Mouse (Mus musculus): ENCODE results near the gene Proser3.

The Proser3 gene

GRCm38 (mm10) chr7:30572969-30573368 is 20.9 kb upstream of the Proser3 start:
- peak; percentile 88 for DNase-seq

DNA sequence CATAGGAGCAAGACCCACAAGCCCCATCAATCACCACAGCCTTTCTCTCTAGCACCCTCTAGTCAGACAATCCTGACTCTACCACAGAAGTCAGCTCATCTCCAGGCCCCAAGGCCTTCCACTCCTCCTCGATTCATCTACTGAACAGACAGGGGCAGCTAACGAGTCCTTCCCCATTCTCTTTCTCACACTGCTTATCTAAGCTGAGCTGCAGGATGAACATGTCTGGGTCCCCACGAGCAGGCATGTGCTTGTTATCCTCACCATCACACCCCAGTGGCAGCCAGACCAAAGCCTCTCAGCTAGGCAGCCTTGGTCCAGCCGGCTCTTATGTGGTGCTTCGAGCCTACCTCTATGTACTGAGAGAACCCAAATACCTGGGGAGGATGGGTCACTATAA is 20.3 kb upstream of the Proser3 start:
- DNase-seq: no peak

DNA sequence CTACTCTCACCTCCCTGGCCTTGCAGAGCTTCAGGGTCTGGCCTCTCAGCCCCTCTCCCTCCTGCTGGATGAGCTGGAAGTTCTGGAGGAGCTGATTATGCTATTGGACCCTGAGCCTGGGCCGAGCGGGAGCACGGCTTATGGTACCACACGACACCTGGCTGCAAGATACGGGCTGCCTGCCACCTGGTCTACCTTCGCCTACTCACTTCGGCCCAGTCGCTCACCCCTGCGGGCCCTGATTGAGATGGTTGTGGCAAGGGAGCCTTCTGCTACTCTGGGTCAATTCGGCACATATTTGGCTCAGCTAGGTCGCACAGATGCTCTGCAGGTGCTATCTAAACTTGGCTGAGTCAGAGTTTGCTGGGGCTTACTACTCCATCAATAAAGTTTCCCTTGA is 15.5 kb upstream of the Proser3 start:
- no peak for DNase-seq

- DNase-seq: peak; percentile 44
These were observed 13.9 kb upstream of the Proser3 start for GRCm38 (mm10) chr7:30566033-30566432.

DNA sequence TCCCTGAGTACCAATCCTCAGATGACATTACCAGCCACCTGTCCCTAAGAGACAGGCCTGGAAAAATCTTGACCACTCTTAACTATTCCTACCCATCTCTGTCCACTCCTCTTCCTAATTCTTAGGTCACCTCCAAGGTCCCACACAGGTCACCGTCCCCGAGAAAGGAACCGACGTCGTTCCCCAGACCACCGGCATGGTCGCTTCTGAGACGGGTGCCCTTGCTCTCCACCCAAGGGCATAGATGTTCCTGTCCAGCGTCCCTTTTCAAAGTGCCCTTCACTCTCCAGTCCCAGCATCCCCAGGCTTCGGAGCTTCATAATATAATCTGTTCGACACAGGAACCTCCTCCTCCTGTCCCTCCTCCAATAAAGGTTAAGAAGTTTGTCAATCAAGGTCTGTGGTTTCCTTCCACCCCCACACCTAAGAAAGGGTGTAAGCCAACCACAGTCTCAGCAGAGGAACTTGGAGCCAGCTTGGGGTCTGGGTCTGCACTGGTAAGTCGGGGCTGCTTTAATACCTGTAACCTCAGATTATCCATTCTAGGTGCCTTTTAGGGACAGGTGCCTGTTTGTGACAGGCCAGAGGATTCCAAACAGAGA is 13.0 kb upstream of the Proser3 start, which contains the start of gene Igflr1:
TSS of gene Igflr1 (plus strand) at position 458 of the 602 bp plus-strand sequence.
- DNase-seq: peak; percentile 56

GRCm38 (mm10) chr7:30563906-30564280 is 11.8 kb upstream of the Proser3 start:
- DNase-seq: peak; percentile 72

DNA sequence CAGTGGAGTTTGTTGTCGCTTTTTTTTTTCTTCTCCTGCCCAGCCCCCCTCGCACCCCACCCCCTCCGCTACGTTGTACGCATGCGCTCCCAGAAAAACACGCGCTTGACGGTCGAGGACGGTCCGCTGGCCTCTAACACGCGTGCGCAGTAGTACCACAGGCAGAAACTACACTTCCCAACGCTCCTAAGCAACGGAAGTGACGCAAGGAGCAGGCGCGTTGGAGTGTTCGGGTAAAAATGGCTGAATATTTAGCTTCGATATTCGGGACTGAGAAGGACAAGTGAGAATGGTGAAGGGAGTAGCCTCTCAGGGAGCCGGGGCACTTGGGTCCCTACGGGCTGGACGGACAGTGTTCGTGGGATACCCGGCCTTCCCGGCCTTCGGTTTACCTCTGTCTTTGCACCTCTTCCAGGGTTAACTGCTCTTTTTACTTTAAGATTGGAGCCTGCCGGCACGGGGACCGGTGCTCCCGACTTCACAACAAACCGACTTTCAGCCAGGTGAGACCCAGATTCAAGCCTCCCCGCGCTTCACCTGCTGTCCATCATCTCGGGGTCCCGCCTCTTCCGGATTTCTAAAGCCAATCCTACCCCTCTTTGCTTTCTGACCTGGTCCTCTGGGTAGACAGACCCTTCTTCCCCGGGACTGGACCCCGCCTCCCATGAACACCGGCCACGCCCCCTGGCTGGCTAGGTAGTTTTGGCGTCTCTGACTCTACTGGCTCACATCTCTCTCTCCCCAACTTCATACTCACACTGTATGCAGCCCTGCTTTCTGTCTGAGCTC is 11.2 kb upstream of the Proser3 start, which contains the start of the genes U2af1l4, Gm49396 and Psenen:
TSS of gene U2af1l4 (plus strand) at position 185 of the 789 bp plus-strand sequence.
TSS of gene Gm49396 (plus strand) at position 228 of the 789 bp plus-strand sequence.
TSS of gene Psenen (minus strand) at position 511 of the 789 bp plus-strand sequence.
- peak; percentile 97 for DNase-seq

- DNase-seq: no peak
These were observed 10.5 kb upstream of the Proser3 start for GRCm38 (mm10) chr7:30562526-30563116.

DNA sequence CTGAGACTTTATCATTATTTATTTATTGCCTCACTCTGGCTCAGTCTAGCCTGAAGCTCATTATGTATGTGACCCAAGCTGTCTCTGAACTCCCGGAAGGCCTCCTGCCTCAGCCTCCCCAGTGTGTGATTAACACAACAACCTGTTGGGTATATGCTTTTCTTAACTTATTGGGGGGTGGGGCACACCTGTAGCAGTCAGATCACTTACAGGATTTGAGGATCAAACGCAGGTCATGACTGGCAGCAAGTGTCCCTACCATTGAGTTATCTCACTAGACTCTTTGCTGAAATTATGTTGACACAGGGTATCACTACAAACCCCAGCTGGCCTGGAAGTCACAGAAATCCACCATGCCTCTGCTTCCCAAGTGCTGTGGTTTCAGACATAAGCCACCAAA is 8.2 kb upstream of the Proser3 start:
- DNase-seq: peak; percentile 62

DNA sequence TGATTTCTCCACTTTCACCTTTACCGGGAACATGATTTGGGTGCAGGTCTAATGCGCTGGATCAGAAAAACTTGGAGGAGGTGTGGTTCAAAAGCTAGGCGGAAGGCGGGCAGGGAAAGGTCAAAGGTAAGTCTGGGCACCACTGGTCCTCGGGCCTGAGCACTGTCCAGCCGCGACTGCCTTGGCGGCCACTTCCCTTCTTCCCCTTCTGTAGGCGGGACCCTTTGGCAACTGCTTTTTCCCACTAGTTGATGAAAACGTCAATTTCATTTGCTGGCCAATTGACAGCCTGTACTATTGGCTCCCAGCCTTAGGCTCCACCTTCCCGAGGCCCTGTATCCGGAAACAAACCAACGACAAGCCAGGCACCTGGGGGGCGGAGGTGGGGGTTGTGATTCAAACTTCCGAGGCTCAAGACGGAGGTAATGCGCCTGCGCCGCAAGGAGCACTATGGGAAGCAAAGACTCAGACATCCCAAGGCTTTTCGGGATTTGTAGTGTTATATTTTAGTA is 7.4 kb upstream of the Proser3 start, which contains the start of gene Lin37:
TSS of gene Lin37 (minus strand) at position 396 of the 512 bp plus-strand sequence.
- peak; percentile 100 for DNase-seq

- DNase-seq: peak; percentile 57
These were observed 6.8 kb upstream of the Proser3 start for GRCm38 (mm10) chr7:30558656-30559442.

DNA sequence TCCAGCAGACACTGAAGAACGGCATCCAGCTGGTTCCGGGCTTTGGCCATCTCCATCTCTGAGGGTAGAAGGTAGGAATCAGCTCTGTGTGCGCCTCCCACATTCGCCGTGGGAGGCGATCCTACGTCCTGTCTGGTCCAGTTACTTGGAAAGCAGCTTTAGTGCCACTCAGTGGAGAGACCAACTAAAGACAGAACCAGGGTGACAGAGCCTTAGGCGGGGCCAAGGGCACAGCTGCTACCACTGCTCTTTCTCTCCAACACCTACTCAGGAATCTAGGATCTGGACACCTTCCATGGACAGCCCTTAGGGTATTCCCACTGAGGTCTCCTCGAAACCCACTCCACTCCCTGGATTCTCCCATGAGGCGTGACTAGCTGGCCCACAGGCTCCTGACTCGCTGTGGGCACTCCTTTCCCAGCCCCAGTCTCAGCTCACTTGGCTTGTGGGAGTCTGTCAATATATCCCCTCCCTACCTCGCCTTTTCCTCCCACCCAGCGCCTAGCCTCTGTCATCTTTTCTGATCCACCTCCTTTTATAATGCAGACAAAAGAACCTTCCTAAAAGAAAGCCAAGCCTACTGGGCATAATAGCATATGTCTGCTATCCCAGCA is 5.9 kb upstream of the Proser3 start:
- peak; percentile 56 for DNase-seq

- DNase-seq: peak; percentile 62
These were observed 4.9 kb upstream of the Proser3 start for GRCm38 (mm10) chr7:30556894-30557536.

DNA sequence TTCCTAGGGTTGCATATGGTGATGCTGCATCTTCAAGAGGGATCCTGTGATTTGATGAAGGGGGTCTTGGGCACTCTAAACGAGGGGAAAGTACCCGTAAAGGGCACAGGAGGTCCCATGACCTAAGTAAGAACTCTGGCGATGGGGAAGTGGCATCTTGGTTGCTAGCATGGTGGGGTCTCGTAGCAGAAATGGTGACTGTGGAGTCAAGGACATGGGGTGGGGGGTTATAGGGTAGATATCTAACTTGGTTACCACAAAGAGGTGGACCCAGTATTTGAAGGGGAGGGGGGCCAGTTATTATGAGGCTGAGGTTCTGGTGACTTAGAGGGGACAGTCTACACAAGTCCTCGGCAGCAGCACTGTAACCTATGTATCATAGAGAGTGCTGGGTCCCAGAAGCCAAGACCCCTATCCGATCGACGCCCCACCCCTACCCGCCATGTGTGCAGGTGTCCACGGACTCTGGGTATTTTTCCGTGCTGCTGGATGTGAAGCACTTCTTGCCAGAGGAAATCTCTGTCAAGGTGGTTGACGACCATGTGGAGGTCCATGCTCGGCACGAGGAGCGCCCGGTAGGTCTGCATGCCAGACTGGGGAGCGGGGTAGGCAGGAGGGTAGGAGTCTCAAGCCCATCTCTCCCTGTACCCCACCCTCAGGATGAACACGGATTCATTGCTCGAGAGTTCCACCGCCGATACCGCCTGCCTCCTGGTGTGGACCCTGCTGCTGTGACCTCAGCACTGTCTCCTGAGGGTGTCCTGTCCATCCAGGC is 1.9 kb upstream of the Proser3 start:
- DNase-seq: peak; percentile 70

DNA sequence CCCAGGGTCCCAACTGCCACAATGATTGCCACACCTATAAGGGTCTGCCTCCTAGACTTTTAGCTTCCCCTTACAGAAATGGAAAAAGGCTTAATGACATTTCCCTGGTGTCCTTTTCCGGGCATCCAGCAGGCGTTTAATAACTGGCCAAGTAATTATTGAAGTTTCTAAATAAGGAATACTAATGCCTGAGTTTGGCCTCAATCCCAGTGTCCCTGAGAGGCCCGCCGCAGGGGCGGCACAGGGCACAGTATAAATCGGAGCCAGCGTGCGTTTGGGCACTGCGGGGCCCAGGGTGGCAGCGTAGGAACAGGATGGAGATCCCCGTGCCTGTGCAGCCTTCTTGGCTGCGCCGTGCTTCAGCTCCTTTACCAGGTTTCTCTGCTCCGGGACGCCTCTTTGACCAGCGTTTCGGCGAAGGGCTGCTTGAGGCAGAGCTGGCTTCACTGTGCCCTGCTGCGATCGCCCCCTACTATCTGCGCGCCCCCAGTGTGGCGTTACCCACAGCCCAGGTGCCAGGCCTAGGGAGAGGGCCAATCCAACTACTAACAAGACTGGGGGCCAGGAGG is 1.0 kb upstream of the Proser3 start:
- peak; percentile 81 for DNase-seq

GRCm38 (mm10) chr7:30551445-30552101 is 526 bp downstream of the Proser3 start:
- DNase-seq: peak; percentile 59

DNA sequence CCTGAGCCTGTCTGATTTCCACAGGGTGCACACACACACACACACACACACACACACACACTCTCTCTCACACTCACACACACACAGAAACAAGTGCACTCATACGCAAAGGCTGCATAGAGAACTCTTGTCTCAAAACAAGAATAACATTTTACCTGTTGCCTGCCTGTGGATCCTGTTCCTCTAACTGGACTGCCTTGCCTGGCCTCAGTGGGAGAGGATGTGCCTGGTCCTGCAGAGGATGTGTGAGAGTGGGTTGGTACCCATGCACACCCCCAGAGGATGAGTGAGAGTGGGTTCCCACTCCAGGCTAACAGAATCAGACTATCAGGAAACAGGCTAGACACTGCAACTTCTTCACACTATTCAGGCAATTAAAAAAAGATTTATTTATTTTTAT is 1.5 kb downstream of the Proser3 start:
- peak; percentile 46 for DNase-seq

- peak; percentile 25 for DNase-seq
These were observed 2.2 kb downstream of the Proser3 start for GRCm38 (mm10) chr7:30549880-30550279.

- DNase-seq: no peak
These were observed 7.8 kb downstream of the Proser3 start for GRCm38 (mm10) chr7:30544327-30544726.

- DNase-seq: no peak
These were observed 11.5 kb downstream of the Proser3 start for GRCm38 (mm10) chr7:30540572-30540971.
